Mouse (Mus musculus): Measurements from ENCODE around the gene Sema4a. TPM values are rescaled to one million over a fixed set of nuclear protein-coding genes. Genes with fewer than 3 reads are reported as not detected.

Sema4a gene
- polyA plus RNA-seq, 1 experiment from 2014 or later: 16.3 TPM

- Histone ChIP-seq H3K27me3 (no peaks in the 10 kb centered on the region), H3K27ac (replicated peaks) (no peak overlapping the region), H3K36me3 (no peaks in the 10 kb centered on the region), H3K4me1 (no peaks in the 10 kb centered on the region), H3K4me2 (replicated peaks) (no peak overlapping the region), H3K9ac (replicated peaks) (no peak overlapping the region), H3K4me3 (no peak overlapping the region), H3K9me3 (no peaks in the 10 kb centered on the region)
- 94% methylated on average over 9 of the region's 9 CpGs for WGBS
- ATAC-seq (replicated peaks): no peak
These were observed 67.1 kb downstream of the Sema4a start for GRCm38 (mm10) chr3:88393776-88394375.

Small RNA genes within 50 kb of the gene (microRNA-seq; reads per million reads assigned to microRNA genes)
- gene Mir7011: not detected

Other genes with a start within 250 kb of the Sema4a start
- 0.10 and 0.14 TPM in 2 replicates for gene Rhbg, start 206.5 kb downstream of the Sema4a start, polyA plus RNA-seq (2015; fragmentation: Nextera tagmentation; extraction: Ambion mirVana)
- gene Gm38392, start 174.0 kb downstream of the Sema4a start, polyA plus RNA-seq (2015; fragmentation: Nextera tagmentation; extraction: Ambion mirVana): 0.23 TPM in 1 of 2 replicates, not detected in the other
- gene Tsacc, start 164.2 kb downstream of the Sema4a start, polyA plus RNA-seq (2015; fragmentation: Nextera tagmentation; extraction: Ambion mirVana): 9.2 and 9.6 TPM in 2 replicates
- gene Cct3, start 164.1 kb downstream of the Sema4a start, polyA plus RNA-seq (2015; fragmentation: Nextera tagmentation; extraction: Ambion mirVana): 523 and 531 TPM in 2 replicates
- 103 and 105 TPM in 2 replicates for gene Glmp, start 136.2 kb downstream of the Sema4a start, polyA plus RNA-seq (2015; fragmentation: Nextera tagmentation; extraction: Ambion mirVana)
- 1.7 and 2.0 TPM in 2 replicates for gene Tmem79, start 125.0 kb downstream of the Sema4a start, polyA plus RNA-seq (2015; fragmentation: Nextera tagmentation; extraction: Ambion mirVana)
- 59.8 and 65.1 TPM in 2 replicates for gene Smg5, start 124.9 kb downstream of the Sema4a start, polyA plus RNA-seq (2015; fragmentation: Nextera tagmentation; extraction: Ambion mirVana)
- gene Paqr6, start 96.6 kb downstream of the Sema4a start, polyA plus RNA-seq (2015; fragmentation: Nextera tagmentation; extraction: Ambion mirVana): 0.94 and 1.0 TPM in 2 replicates
- 0.27 TPM in 1 of 2 replicates, not detected in the other for gene Bglap3, start 88.4 kb downstream of the Sema4a start, polyA plus RNA-seq (2015; fragmentation: Nextera tagmentation; extraction: Ambion mirVana)
- gene Bglap2, start 82.5 kb downstream of the Sema4a start, polyA plus RNA-seq (2015; fragmentation: Nextera tagmentation; extraction: Ambion mirVana): not detected in 2 replicates
- gene Bglap, start 76.7 kb downstream of the Sema4a start, polyA plus RNA-seq (2015; fragmentation: Nextera tagmentation; extraction: Ambion mirVana): not detected in 2 replicates
- gene Pmf1, start 50.9 kb downstream of the Sema4a start, polyA plus RNA-seq (2015; fragmentation: Nextera tagmentation; extraction: Ambion mirVana): 55.1 and 64.8 TPM in 2 replicates
- gene Slc25a44, start 36.0 kb downstream of the Sema4a start, polyA plus RNA-seq (2015; fragmentation: Nextera tagmentation; extraction: Ambion mirVana): 31.3 and 33.2 TPM in 2 replicates
- gene Lmna, start 48.8 kb upstream of the Sema4a start, polyA plus RNA-seq (2015; fragmentation: Nextera tagmentation; extraction: Ambion mirVana): 23.4 and 27.5 TPM in 2 replicates
- gene Mex3a, start 71.2 kb upstream of the Sema4a start, polyA plus RNA-seq (2015; fragmentation: Nextera tagmentation; extraction: Ambion mirVana): 50.6 and 55.6 TPM in 2 replicates
- gene Rab25, start 87.1 kb upstream of the Sema4a start, polyA plus RNA-seq (2015; fragmentation: Nextera tagmentation; extraction: Ambion mirVana): 0.15 and 0.28 TPM in 2 replicates
- 169 and 187 TPM in 2 replicates for gene Lamtor2, start 91.9 kb upstream of the Sema4a start, polyA plus RNA-seq (2015; fragmentation: Nextera tagmentation; extraction: Ambion mirVana)
- gene Ubqln4, start 92.6 kb upstream of the Sema4a start, polyA plus RNA-seq (2015; fragmentation: Nextera tagmentation; extraction: Ambion mirVana): 45.8 and 47.6 TPM in 2 replicates
- 133 and 134 TPM in 2 replicates for gene Ssr2, start 114.7 kb upstream of the Sema4a start, polyA plus RNA-seq (2015; fragmentation: Nextera tagmentation; extraction: Ambion mirVana)
- 192 and 193 TPM in 2 replicates for gene Arhgef2, start 144.8 kb upstream of the Sema4a start, polyA plus RNA-seq (2015; fragmentation: Nextera tagmentation; extraction: Ambion mirVana)
- gene Rxfp4, start 192.0 kb upstream of the Sema4a start, polyA plus RNA-seq (2015; fragmentation: Nextera tagmentation; extraction: Ambion mirVana): not detected in 2 replicates
- gene Khdc4, start 224.6 kb upstream of the Sema4a start, polyA plus RNA-seq (2015; fragmentation: Nextera tagmentation; extraction: Ambion mirVana): 102 and 104 TPM in 2 replicates

All from forebrain, embryonic 15.5 days (tissue).